Mouse (Mus musculus) liver, adult 2 months (tissue): ENCODE measurements at regions not wholly inside any gene's neighbourhood (a gene's known extent, or its start where the extent isn't known, plus 50 kb on each side); places are given as distances from the start of the nearest gene placed in this dataset.

Source experiments
- DNase-seq: peaks from one replicate; pipeline ENCODE4 v3.0.0-alpha.2; 2011; ENCODE audit warnings: low read depth, low spot score; ENCODE audit errors: extremely low read depth
- H3K27ac ChIP-seq: fragments of 200-500 bp; replicated peaks from 2 replicates; pipeline ENCODE4 v1.5.1; 2012; ENCODE audit warnings: low read depth, mild to moderate bottlenecking, control low read depth, inconsistent platforms, low read length; ENCODE audit not compliant: insufficient read depth
- H3K27me3 ChIP-seq: fragments of 200-500 bp; 2 replicates; pipeline ENCODE4 v1.6.1; 2012; ENCODE audit warnings: mild to moderate bottlenecking, moderate library complexity, low read length, inconsistent platforms; ENCODE audit not compliant: control insufficient read depth, insufficient read depth
- H3K36me3 ChIP-seq: fragments of 200-500 bp; 2 replicates; pipeline ENCODE4 v1.6.1; 2012; ENCODE audit warnings: low read length, inconsistent platforms; ENCODE audit not compliant: control insufficient read depth, insufficient read depth
- H3K4me1 ChIP-seq: fragments of 200-500 bp; 2 replicates; pipeline ENCODE4 v1.6.1; 2011; ENCODE audit warnings: low read length; ENCODE audit not compliant: control insufficient read depth, insufficient read depth
- H3K4me3 ChIP-seq: fragments of 200-500 bp; 2 replicates; pipeline ENCODE4 v1.5.1; 2011; ENCODE audit warnings: low read depth, mild to moderate bottlenecking, control low read depth, low read length, moderate library complexity; ENCODE audit not compliant: insufficient read depth
- H3K79me2 ChIP-seq: fragments of 200-500 bp; 2 replicates; pipeline ENCODE4 v1.6.1; 2012; ENCODE audit warnings: inconsistent platforms, mild to moderate bottlenecking, low read length, moderate library complexity; ENCODE audit not compliant: control insufficient read depth, insufficient read depth
- H3K9ac ChIP-seq: fragments of 200-500 bp; 2 replicates; pipeline ENCODE4 v1.6.1; 2012; ENCODE audit warnings: low read depth, mild to moderate bottlenecking, control low read depth, inconsistent platforms, low read length
- CTCF ChIP-seq: fragments of 200-500 bp; IDR thresholded peaks from 2 replicates; pipeline ENCODE4 v1.5.1; 2011; ENCODE audit warnings: low read depth, low read length, control low read depth
- POLR2A ChIP-seq: fragments of 200-500 bp; IDR thresholded peaks from 2 replicates; pipeline ENCODE4 v1.6.1; 2011; ENCODE audit warnings: low read length, control low read depth; ENCODE audit not compliant: insufficient read depth; ENCODE audit errors: extremely low read depth
- WGBS: fragments of 180-500 bp; shearing (Covaris S2); methylation state at CpG from one replicate; pipeline ENCODE4 v1.1.7; 2018; 5-methylcytosine and 5-hydroxymethylcytosine counted together

GRCm38 (mm10) chr2:57617258-57617657 is 379.8 kb downstream of the Gpd2 start:
- no peak overlapping the region for H3K9ac ChIP-seq
- WGBS, result 92% methylated on average over 2 of the region's 2 CpGs

GRCm38 (mm10) chr2:57644117-57644516 is 353.6 kb upstream of the Galnt5 start:
- WGBS, result 56% methylated on average over 2 of the region's 2 CpGs
- H3K79me2 ChIP-seq, result no peaks in the 10 kb centered on the region
- H3K27me3 ChIP-seq, result no peaks in the 10 kb centered on the region
- no peak overlapping the region for H3K9ac ChIP-seq
- TF ChIP-seq POLR2A (no peak), CTCF (no peak)
- H3K36me3 ChIP-seq, result no peaks in the 10 kb centered on the region
- DNase-seq, result no peak
- H3K4me3 ChIP-seq, result no peak overlapping the region
- no peak overlapping the region for H3K27ac ChIP-seq
- no peaks in the 10 kb centered on the region for H3K4me1 ChIP-seq

More at GRCm38 (mm10) chr2:57617258-57617657, 379.8 kb downstream of the Gpd2 start:
- Histone ChIP-seq H3K4me3 (no peak overlapping the region), H3K27ac (no peak overlapping the region), H3K36me3 (no peaks in the 10 kb centered on the region), H3K4me1 (no peaks in the 10 kb centered on the region), H3K79me2 (no peaks in the 10 kb centered on the region), H3K27me3 (no peaks in the 10 kb centered on the region)
- DNase-seq, result no peak
- TF ChIP-seq POLR2A (no peak), CTCF (no peak)

GRCm38 (mm10) chr2:57644541-57644940 is 353.1 kb upstream of the Galnt5 start:
- no peak for TF ChIP-seq CTCF
- no peak for TF ChIP-seq POLR2A
- Histone ChIP-seq H3K4me1 (no peaks in the 10 kb centered on the region), H3K9ac (no peak overlapping the region), H3K79me2 (no peaks in the 10 kb centered on the region), H3K4me3 (no peak overlapping the region), H3K27me3 (no peaks in the 10 kb centered on the region), H3K36me3 (no peaks in the 10 kb centered on the region), H3K27ac (no peak overlapping the region)
- DNase-seq, result no peak
- 52% methylated on average over 2 of the region's 2 CpGs for WGBS

- Histone ChIP-seq H3K4me1 (no peaks in the 10 kb centered on the region), H3K27me3 (no peaks in the 10 kb centered on the region), H3K79me2 (no peaks in the 10 kb centered on the region), H3K36me3 (no peaks in the 10 kb centered on the region), H3K27ac (no peak overlapping the region), H3K9ac (no peak overlapping the region), H3K4me3 (no peak overlapping the region)
- DNase-seq, result no peak
- TF ChIP-seq POLR2A (no peak), CTCF (no peak)
- WGBS, result 71% methylated on average over 4 of the region's 4 CpGs
Measured at GRCm38 (mm10) chr2:57649002-57649401, 348.7 kb upstream of the Galnt5 start.

GRCm38 (mm10) chr2:57657409-57657808 is 340.3 kb upstream of the Galnt5 start:
- no peak overlapping the region for H3K9ac ChIP-seq
- H3K4me3 ChIP-seq, result no peak overlapping the region
- no peak for DNase-seq
- H3K27me3 ChIP-seq, result no peaks in the 10 kb centered on the region
- no peak overlapping the region for H3K27ac ChIP-seq
- no peak for TF ChIP-seq POLR2A
- TF ChIP-seq CTCF, result no peak
- H3K4me1 ChIP-seq, result no peaks in the 10 kb centered on the region
- WGBS, result 71% methylated on average over 4 of the region's 4 CpGs
- no peaks in the 10 kb centered on the region for H3K79me2 ChIP-seq
- H3K36me3 ChIP-seq, result no peaks in the 10 kb centered on the region

GRCm38 (mm10) chr2:57661838-57662237 is 335.8 kb upstream of the Galnt5 start:
- Histone ChIP-seq H3K4me3 (no peak overlapping the region), H3K4me1 (no peaks in the 10 kb centered on the region), H3K27ac (no peak overlapping the region), H3K36me3 (no peaks in the 10 kb centered on the region), H3K9ac (no peak overlapping the region), H3K27me3 (no peaks in the 10 kb centered on the region), H3K79me2 (no peaks in the 10 kb centered on the region)
- 74% methylated on average over 1 of the region's 1 CpGs for WGBS
- DNase-seq, result no peak
- no peak for TF ChIP-seq CTCF
- TF ChIP-seq POLR2A, result no peak
